Mouse (Mus musculus) kidney, adult 11 months (tissue): ENCODE measurements around the gene Ccl6.
"Not testable (repeated sequence)": the region's sequence is repeated elsewhere in the genome, so short reads cannot be mapped to it uniquely, and the experiment has no call there.

Source experiments
- DNase-seq: peaks from one replicate; pipeline ENCODE4 v3.0.0; 2022

Ccl6 gene

DNA sequence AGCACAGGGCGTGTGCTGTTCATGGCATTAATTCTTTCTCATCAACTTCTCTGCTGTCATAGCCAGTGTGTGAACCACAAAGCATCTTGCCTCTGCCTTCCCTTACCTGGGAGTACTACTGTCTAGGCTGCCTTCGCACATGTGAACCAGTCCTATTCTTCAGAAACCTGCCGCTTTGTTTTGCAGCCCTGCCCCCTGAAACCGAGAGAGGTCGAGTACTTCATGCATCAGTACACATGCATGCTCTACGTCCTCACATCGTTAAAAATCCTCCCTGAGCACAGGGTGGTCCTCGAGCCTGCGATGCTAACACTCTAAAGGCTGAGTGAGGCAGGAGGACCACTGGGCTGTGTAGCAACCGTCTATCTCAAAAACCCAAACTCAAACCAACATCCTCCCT is 35.8 kb downstream of the Ccl6 start:
- no peak for DNase-seq

DNA sequence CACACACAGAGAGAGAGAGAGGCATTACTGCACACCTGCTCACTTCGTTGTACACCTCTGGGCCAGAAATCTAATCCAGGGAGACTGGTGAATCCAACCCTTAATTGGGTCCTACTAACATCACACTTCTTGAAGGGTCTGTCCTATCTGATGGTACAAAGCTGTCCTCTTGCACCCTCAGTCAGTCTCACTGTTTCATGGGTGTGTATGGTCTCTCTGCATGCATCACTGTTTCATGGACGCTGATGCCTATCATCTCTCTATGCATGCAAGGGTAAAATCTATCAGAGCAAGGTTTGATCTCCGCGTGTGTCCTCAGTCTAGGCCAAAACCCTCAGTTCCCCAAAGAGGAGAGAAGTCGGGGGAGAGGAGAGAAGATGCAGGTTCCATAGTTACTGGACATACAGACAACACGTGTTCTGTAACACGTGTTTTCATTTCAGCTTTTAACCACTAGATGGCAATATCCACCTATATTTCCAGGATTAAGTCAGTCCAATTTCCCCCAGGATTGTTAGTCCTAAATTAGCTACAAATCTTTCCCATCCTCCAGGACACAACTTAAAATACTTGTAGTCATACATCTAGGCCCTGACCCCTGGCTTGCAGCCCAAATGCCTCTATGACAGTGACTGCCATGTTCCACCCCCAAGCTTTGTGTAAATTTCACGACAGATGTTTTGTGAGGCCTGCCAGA is 36.7 kb downstream of the Ccl6 start:
- no peak for DNase-seq

DNA sequence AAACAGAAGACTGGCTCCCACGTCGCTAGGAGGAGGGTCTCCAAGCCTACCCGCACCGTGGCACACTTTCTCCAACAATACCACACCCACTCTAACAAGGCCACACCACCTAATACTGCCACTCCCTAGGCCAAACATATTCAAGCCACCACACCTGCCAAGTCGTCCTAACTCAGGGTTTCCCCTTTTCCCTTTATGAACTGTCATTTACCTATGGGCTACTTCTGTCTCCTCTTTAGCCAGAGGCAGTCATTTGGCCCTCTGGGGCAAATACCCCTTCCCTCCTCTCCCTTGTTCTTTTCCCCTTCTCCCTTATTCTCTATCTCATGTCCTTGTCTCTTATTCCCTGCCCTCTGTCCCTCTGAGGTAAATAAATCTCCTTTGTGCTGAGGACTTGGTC is 41.2 kb downstream of the Ccl6 start:
- no peak for DNase-seq

DNA sequence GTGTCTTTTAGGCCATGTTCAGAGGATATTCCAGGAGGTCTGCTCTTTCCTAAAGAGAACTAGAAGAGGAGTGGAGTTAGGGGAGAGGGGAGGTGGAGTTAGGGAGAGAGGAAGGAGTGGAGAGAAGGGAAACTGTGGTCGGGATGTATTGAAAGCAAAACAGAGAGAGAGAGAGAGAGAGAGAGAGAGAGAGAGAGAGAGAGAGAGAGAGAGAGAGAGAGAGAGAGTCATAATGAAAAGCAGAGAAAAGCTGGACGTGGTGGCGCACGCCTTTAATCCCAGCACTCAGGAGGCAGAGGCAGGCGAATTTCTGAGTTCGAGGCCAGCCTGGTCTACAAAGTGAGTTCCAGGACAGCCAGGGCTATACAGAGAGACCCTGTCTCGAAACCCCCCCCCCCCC is 41.9 kb downstream of the Ccl6 start:
- not testable (repeated sequence) for DNase-seq

DNA sequence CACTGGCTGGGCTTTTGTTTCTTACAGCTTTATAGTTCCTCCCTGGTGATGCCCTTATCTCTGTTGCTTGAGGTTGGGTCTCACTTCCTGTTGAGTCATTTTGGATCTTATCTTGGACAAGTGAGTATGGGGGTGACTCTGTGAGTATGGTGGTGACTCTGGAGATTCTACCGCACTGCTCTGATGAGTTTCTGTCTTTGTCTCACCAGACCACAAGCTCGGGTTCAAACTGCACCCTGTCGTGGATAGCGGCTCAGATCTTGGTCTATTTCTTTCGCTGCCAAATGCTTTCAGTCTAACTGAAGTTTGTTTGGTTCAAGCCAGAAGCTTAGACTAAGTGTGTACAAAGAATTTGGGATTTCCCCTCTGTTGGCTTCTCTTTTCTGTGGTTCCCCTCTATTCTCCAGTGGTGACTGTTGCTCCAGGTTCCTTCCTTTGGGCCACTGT is 42.7 kb downstream of the Ccl6 start:
- DNase-seq = no peak

DNA sequence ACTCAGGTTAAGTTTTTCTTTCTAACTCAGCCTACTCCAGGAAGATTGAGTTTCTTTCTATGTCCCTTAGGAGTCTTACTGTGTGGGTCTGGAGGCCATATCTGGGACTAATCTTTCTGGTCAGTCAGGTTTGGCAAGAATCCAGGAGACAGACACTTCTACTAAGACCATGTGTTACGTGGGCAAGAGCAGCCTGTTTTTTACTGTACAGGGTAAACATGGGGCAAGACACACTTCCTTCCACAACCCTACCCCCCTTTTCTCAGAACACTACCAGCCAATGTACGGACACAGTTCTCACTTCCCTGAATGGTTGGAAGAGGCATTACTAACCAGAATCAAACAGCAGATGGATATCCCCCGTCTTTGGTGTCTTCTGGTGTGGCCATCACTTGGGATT is 48.7 kb downstream of the Ccl6 start:
- no peak for DNase-seq

DNA sequence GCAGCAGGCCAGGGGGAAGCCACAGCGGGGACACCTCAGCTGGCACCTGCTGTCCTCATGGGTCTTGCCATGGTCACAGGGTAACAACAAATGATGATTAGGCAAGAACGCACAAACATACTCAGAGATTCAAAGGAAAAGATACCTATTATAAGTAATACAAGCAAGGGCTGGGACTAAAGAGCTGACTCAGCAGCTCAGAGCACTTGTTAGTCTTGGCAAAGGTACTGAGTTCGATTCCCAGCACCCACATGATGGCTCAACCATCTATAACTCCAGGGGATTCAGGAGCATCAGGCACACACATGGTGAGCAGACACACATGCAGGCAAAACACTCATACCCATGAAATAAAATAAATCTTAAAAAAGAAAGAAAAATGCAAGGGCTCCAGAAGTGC is 51.5 kb downstream of the Ccl6 start:
- DNase-seq = no peak

DNA sequence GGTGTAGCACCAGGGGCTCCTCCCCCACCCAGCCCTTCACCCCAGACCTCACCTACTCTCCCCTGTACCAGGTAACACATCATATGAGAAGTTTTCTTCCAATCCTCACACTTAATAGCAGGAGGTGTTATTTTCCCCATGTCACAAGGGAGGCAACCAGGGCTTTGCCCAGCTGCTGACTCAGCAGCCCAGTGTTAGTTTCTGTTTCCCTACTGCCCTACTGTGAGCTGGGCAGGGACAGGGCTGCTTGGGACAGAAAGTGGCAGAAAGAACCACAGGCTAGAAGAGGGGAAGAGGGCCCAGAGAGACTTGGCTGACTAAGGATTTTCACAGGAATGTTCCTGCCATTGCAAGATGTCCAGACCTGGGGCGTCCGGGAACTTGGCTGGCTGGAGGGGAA is 52.0 kb downstream of the Ccl6 start:
- DNase-seq = no peak

DNA sequence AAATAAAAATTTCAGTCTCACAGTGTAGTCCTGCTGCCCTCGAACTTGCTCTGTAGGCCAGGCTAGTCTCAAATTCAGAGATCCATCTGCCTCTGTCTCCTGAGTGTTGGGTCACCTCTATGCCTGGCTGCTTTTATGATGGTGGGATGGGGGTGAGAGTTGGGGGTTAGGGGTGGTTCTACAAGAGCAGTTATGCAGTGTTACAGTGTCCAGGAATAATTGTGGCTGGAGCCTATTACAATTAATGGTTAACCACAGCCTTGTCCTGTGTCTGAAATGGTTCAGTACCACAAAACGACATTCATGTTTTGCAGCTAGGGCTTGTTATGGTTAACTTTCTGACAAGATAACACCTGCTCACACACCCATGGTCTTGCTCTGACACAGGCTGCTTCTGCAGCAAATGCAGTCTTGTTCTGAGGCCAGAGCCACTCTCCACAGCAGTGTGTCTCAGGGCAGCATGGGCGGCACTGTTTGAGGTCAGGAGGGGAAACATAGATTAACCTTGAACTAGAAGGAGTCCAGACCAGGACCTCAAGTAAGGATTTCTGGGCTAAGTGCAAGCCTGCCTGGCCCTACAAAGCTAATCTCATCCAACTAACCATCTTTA is 54.1 kb downstream of the Ccl6 start:
- peak; percentile 39 for DNase-seq
